Mouse (Mus musculus) limb, embryonic 11.5 days (tissue): ENCODE data around the gene Fgfr2. TPM values are rescaled to one million over a fixed set of nuclear protein-coding genes. Genes with fewer than 3 reads are reported as not detected.
A peak's percentile ranks its signal among the peaks of the same experiment; 100 is the strongest.

Experiments used
- ATAC-seq: fragments of 200-750 bp; cut with Nextera tagmentation; 2 replicates; pipeline ENCODE4 v1.8.0; 2017; ENCODE audit warnings: low read depth; ENCODE audit not compliant: insufficient number of reproducible peaks, low FRiP score, low TSS enrichment
- DNase-seq: peaks from one replicate; pipeline ENCODE4 v3.0.0-alpha.2; 2015; ENCODE audit warnings: low spot score
- H3K27ac ChIP-seq: fragments of 300-500 bp; sonication (generic); replicated peaks from 2 replicates; pipeline ENCODE4 v1.5.1; 2014; ENCODE audit warnings: low read depth, mild to moderate bottlenecking, low read length
- H3K27me3 ChIP-seq: fragments of 300-500 bp; sonication (generic); 2 replicates; pipeline ENCODE4 v1.6.1; 2014; ENCODE audit warnings: mild to moderate bottlenecking, low read length, mixed read lengths; ENCODE audit not compliant: control insufficient read depth, insufficient read depth
- H3K36me3 ChIP-seq: fragments of 300-500 bp; sonication (generic); 2 replicates; pipeline ENCODE4 v1.6.1; 2014; ENCODE audit warnings: mild to moderate bottlenecking, low read length, moderate library complexity, mixed read lengths; ENCODE audit not compliant: control insufficient read depth, insufficient read depth
- H3K4me1 ChIP-seq: fragments of 300-500 bp; sonication (generic); 2 replicates; pipeline ENCODE4 v1.6.1; 2014; ENCODE audit warnings: low read length, mixed read lengths; ENCODE audit not compliant: control insufficient read depth, insufficient read depth
- H3K4me2 ChIP-seq: fragments of 300-500 bp; sonication (generic); 2 replicates; pipeline ENCODE4 v1.6.1; 2014; ENCODE audit warnings: low read depth, mild to moderate bottlenecking, moderate library complexity; ENCODE audit not compliant: severe bottlenecking
- H3K4me3 ChIP-seq: fragments of 300-500 bp; sonication (generic); 2 replicates; pipeline ENCODE4 v1.5.1; 2014; ENCODE audit warnings: low read depth, low read length
- H3K9ac ChIP-seq: fragments of 300-500 bp; sonication (generic); 2 replicates; pipeline ENCODE4 v1.6.1; 2014; ENCODE audit warnings: mild to moderate bottlenecking, low read length
- H3K9me3 ChIP-seq: fragments of 300-500 bp; sonication (generic); 2 replicates; pipeline ENCODE4 v1.6.1; 2016; ENCODE audit warnings: low read length; ENCODE audit not compliant: control insufficient read depth
- WGBS: fragments of 180-500 bp; shearing (Covaris S2); extraction: QIAGEN DNeasy Blood & Tissue Kit; methylation state at CpG from one replicate; pipeline ENCODE4 v1.1.7; 2014; 5-methylcytosine and 5-hydroxymethylcytosine counted together
- polyA plus RNA-seq: library from polyadenylated mRNA; unstranded; fragments of >200 nt; fragmentation: Nextera tagmentation; extraction: Ambion mirVana; gene quantifications from 2 replicates; pipeline ENCODE4 v1.2.1, GENCODE M21; 2014

Gene Fgfr2
- polyA plus RNA-seq, 1 experiment from 2014 or later: 60.1 TPM

GRCm38 (mm10) chr7:133001388-133001787, 121.8 kb downstream of the Fgfr2 start:
- no peak for ATAC-seq
- WGBS: 91% methylated on average over 3 of the region's 3 CpGs
- H3K27ac ChIP-seq: no peak overlapping the region

GRCm38 (mm10) chr7:132999061-132999460, 124.1 kb downstream of the Fgfr2 start:
- no peaks in the 10 kb centered on the region for H3K4me1 ChIP-seq
- DNase-seq (no peak), ATAC-seq (no peak)
- H3K9me3 ChIP-seq: no peaks in the 10 kb centered on the region
- peaks cover 24% of the 10 kb centered on the region for H3K36me3 ChIP-seq
- no peak overlapping the region for H3K4me3 ChIP-seq
- no peak overlapping the region for H3K27ac ChIP-seq
- no peak overlapping the region for H3K4me2 ChIP-seq
- WGBS: 92% methylated on average over 11 of the region's 11 CpGs
- H3K27me3 ChIP-seq: no peaks in the 10 kb centered on the region
- H3K9ac ChIP-seq: no peak overlapping the region

More at GRCm38 (mm10) chr7:133001388-133001787, 121.8 kb downstream of the Fgfr2 start:
- Histone ChIP-seq H3K9me3 (no peaks in the 10 kb centered on the region), H3K4me2 (no peak overlapping the region), H3K36me3 (peaks cover 18% of the 10 kb centered on the region), H3K4me1 (no peaks in the 10 kb centered on the region), H3K4me3 (no peak overlapping the region), H3K9ac (no peak overlapping the region), H3K27me3 (no peaks in the 10 kb centered on the region)
- DNase-seq: no peak

GRCm38 (mm10) chr7:132998639-132999038, 124.5 kb downstream of the Fgfr2 start:
- Histone ChIP-seq H3K36me3 (peaks cover 24% of the 10 kb centered on the region), H3K9me3 (no peaks in the 10 kb centered on the region), H3K27me3 (no peaks in the 10 kb centered on the region), H3K4me2 (no peak overlapping the region), H3K27ac (no peak overlapping the region), H3K4me3 (no peak overlapping the region), H3K9ac (no peak overlapping the region), H3K4me1 (no peaks in the 10 kb centered on the region)
- ATAC-seq (no peak), DNase-seq (no peak)
- 90% methylated on average over 12 of the region's 12 CpGs for WGBS

- Histone ChIP-seq H3K4me1 (no peaks in the 10 kb centered on the region), H3K4me2 (no peak overlapping the region), H3K27me3 (no peaks in the 10 kb centered on the region), H3K36me3 (peaks cover 28% of the 10 kb centered on the region), H3K4me3 (no peak overlapping the region), H3K9me3 (no peaks in the 10 kb centered on the region), H3K27ac (no peak overlapping the region), H3K9ac (no peak overlapping the region)
- DNase-seq (no peak), ATAC-seq (no peak)
- 92% methylated on average over 5 of the region's 5 CpGs for WGBS
These were observed 126.8 kb downstream of the Fgfr2 start for GRCm38 (mm10) chr7:132996391-132996790.

- 94% methylated on average over 6 of the region's 6 CpGs for WGBS
- Histone ChIP-seq H3K9ac (no peak overlapping the region), H3K4me3 (no peak overlapping the region), H3K4me1 (no peaks in the 10 kb centered on the region), H3K9me3 (no peaks in the 10 kb centered on the region), H3K27ac (no peak overlapping the region), H3K36me3 (peaks cover 31% of the 10 kb centered on the region), H3K4me2 (no peak overlapping the region), H3K27me3 (no peaks in the 10 kb centered on the region)
- ATAC-seq: no peak
- DNase-seq: no peak
These were observed 128.4 kb downstream of the Fgfr2 start for GRCm38 (mm10) chr7:132994628-132995191.

- no peaks in the 10 kb centered on the region for H3K27me3 ChIP-seq
- H3K27ac ChIP-seq: no peak overlapping the region
- H3K9ac ChIP-seq: no peak overlapping the region
- H3K4me3 ChIP-seq: no peak overlapping the region
- H3K36me3 ChIP-seq: peaks cover 30% of the 10 kb centered on the region
- no peaks in the 10 kb centered on the region for H3K9me3 ChIP-seq
- no peak overlapping the region for H3K4me2 ChIP-seq
- no peaks in the 10 kb centered on the region for H3K4me1 ChIP-seq
- WGBS: 87% methylated on average over 8 of the region's 8 CpGs
- ATAC-seq: no peak
- DNase-seq: no peak
These were observed 129.0 kb downstream of the Fgfr2 start for GRCm38 (mm10) chr7:132994120-132994519.

GRCm38 (mm10) chr7:132992967-132993615, 130.1 kb downstream of the Fgfr2 start:
- Histone ChIP-seq H3K27ac (no peak overlapping the region), H3K9me3 (no peaks in the 10 kb centered on the region), H3K4me2 (no peak overlapping the region), H3K27me3 (no peaks in the 10 kb centered on the region), H3K36me3 (peaks cover 22% of the 10 kb centered on the region), H3K9ac (no peak overlapping the region), H3K4me3 (no peak overlapping the region), H3K4me1 (no peaks in the 10 kb centered on the region)
- ATAC-seq (no peak), DNase-seq (no peak)
- WGBS: 88% methylated on average over 9 of the region's 9 CpGs

- H3K4me3 ChIP-seq: no peak overlapping the region
- 91% methylated on average over 14 of the region's 14 CpGs for WGBS
- peaks cover 14% of the 10 kb centered on the region for H3K36me3 ChIP-seq
- H3K27ac ChIP-seq: no peak overlapping the region
- no peaks in the 10 kb centered on the region for H3K4me1 ChIP-seq
- H3K9ac ChIP-seq: no peak overlapping the region
- ATAC-seq (no peak), DNase-seq (peak; percentile 16)
- H3K9me3 ChIP-seq: no peaks in the 10 kb centered on the region
- H3K4me2 ChIP-seq: no peak overlapping the region
- H3K27me3 ChIP-seq: no peaks in the 10 kb centered on the region
These were observed 131.8 kb downstream of the Fgfr2 start for GRCm38 (mm10) chr7:132991240-132991900.
